In the genomic region with DNA sequence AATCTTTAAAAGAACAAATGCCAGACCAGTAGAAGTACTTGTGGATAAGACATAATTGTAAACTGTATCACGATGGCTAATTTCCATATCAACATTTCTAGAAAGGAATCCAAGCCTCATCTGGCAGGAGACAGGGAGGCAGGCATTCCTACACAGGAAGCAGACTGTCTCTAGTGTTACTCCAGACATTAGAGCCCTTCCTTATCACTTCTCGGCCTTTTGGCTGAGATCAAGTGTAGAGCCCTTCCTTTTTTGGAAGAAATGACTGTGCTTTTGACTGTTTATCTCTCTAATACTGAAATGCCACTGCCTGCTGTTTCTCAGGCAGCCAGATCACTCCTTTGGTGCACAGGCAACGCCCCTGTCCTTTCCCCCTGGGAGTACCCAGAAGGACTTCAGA, we compare ENCODE assay signal across 28 mouse cellular contexts.
DNase-seq lines count a peak whose midpoint lies in the region; ATAC-seq lines count a peak whose summit lies in the region.
"Had no signal": no experiment of that assay in that cellular context is flagged by ENCODE, and none has a peak within 500 bp of the region (broad histone marks: within the 10 kb centered on the region; RNA-seq: fewer than 3 reads in every experiment).

No protein-coding gene starts in this region.

- no peak overlapping the region for H3K4me2 ChIP-seq in heart, embryonic 14.5 days (ENCODE audit: low read length)
- H3K4me2 ChIP-seq: hindbrain, embryonic 14.5 days; limb, embryonic 12.5 days; liver, embryonic 12.5 days; midbrain, embryonic 11.5 days; stomach, embryonic 15.5 days had no signal

- peak; percentile 24 for DNase-seq in embryo, embryonic 10 days (ENCODE audit: low spot score)
- no peak for DNase-seq in embryo, embryonic 9.5 days (ENCODE audit: extremely low spot score)
- no peak for DNase-seq in heart, postnatal 14 days
- peak; percentile 3 for DNase-seq in kidney, postnatal 10 days
- DNase-seq in kidney, adult 11 months, result no peak
- DNase-seq: adrenal gland, adult 2 months; adrenal gland, postnatal 36 days; cerebellum, adult 18-20 months; cerebellum, postnatal 10 days; gastrocnemius, postnatal 25 days; heart, adult 18-20 months; kidney, postnatal 25 days; liver, postnatal 0 days; lung, postnatal 10 days; right cerebral cortex, postnatal 25 days had no signal

- no peak overlapping the region for H3K4me3 ChIP-seq in heart, embryonic 14.5 days (ENCODE audit: control insufficient read depth in 1 of 2, insufficient read depth in 1 of 2, low read depth in 1 of 2, low read length in 2 of 2)
- H3K4me3 ChIP-seq: limb, embryonic 12.5 days; liver, embryonic 12.5 days; stomach, embryonic 15.5 days had no signal

- no peak overlapping the region for H3K9ac ChIP-seq in heart, embryonic 14.5 days (ENCODE audit: low read length)
- H3K9ac ChIP-seq: hindbrain, embryonic 14.5 days; limb, embryonic 12.5 days; liver, embryonic 12.5 days; liver, postnatal 0 days; stomach, embryonic 15.5 days had no signal

- no peaks in the 10 kb centered on the region for H3K9me3 ChIP-seq in heart, embryonic 14.5 days (ENCODE audit: control insufficient read depth, low read length)
- H3K9me3 ChIP-seq: limb, embryonic 12.5 days; liver, embryonic 12.5 days; stomach, embryonic 15.5 days had no signal

- ATAC-seq in heart, embryonic 14.5 days (ENCODE audit: insufficient number of reproducible peaks, insufficient read depth, low FRiP score, low read depth), result peak; percentile 59; the same call in 1 of the 2 replicates
- ATAC-seq in megakaryocyte-erythroid progenitor cell, adult 5-6 weeks (replicated peaks; ENCODE audit: low FRiP score, low TSS enrichment, poor library complexity, severe bottlenecking), result 0 out of 2 replicates have a peak, but pooled peaks have one; percentile 34
- ATAC-seq: activated CD4-positive, CD25-positive, alpha-beta regulatory T cell, adult 4 months; forebrain, embryonic 14.5 days; intestine, postnatal 0 days; liver, embryonic 12.5 days; liver, postnatal 0 days; midbrain, embryonic 16.5 days had no signal

- H3K27me3 ChIP-seq in heart, embryonic 14.5 days (ENCODE audit: control insufficient read depth, insufficient read depth, low read length), result no peaks in the 10 kb centered on the region
- H3K27me3 ChIP-seq: CH12.LX; limb, embryonic 12.5 days; liver, embryonic 12.5 days; stomach, embryonic 15.5 days had no signal

- peak overlapping the region; percentile 59 to 73 for H3K27ac ChIP-seq in heart, embryonic 14.5 days (replicated peaks in 1 of 2; ENCODE audit: control insufficient read depth in 1 of 2, insufficient read depth in 1 of 2, low read depth in 2 of 2, low read length in 2 of 2)
- H3K27ac ChIP-seq: hindbrain, embryonic 14.5 days; limb, embryonic 12.5 days; liver, embryonic 12.5 days; macrophage; stomach, embryonic 15.5 days had no signal

- H3K4me1 ChIP-seq in heart, embryonic 14.5 days (ENCODE audit: control insufficient read depth in 2 of 2, insufficient read depth in 2 of 2, low read length in 2 of 2), result peaks cover 3 to 20% of the 10 kb centered on the region in 2 experiments
- H3K4me1 ChIP-seq: limb, embryonic 12.5 days; stomach, embryonic 15.5 days had no signal

- H3K36me3 ChIP-seq in heart, embryonic 14.5 days (ENCODE audit: control insufficient read depth, insufficient read depth, low read length), result no peaks in the 10 kb centered on the region
- H3K36me3 ChIP-seq: limb, embryonic 12.5 days; liver, embryonic 12.5 days; stomach, embryonic 15.5 days had no signal

- 1% methylated on average over 3 of the region's 3 CpGs for WGBS in heart, embryonic 14.5 days

- intact Hi-C loops in heart, postnatal 14 days (cut with DNase I), result no loop called here

Comparison
In these comparisons a context has a peak if more than half of its experiments do, and no peak if none do; other contexts are left out.
1. DNase-seq: peak in embryo, embryonic 10 days (single experiment) and kidney, postnatal 10 days (single experiment); none in embryo, embryonic 9.5 days (single experiment), heart, postnatal 14 days (0 of 2) and kidney, adult 11 months (single experiment).